In genomic region chr1:76490719-76491118, GRCm38 (mm10) we compare ENCODE assay signal across 9 mouse cellular contexts.
DNase-seq lines count a peak whose midpoint lies in the region; ATAC-seq lines count a peak whose summit lies in the region.
"Had no signal": no experiment of that assay in that cellular context is flagged by ENCODE, and none has a peak within 500 bp of the region (broad histone marks: within the 10 kb centered on the region; RNA-seq: fewer than 3 reads in every experiment).

No protein-coding gene starts in this region.

- H3K27me3 ChIP-seq in lung, embryonic 15.5 days = no peaks in the 10 kb centered on the region
- no peaks in the 10 kb centered on the region for H3K27me3 ChIP-seq in hindbrain, embryonic 12.5 days

- H3K36me3 ChIP-seq in lung, embryonic 15.5 days = no peaks in the 10 kb centered on the region
- H3K36me3 ChIP-seq in hindbrain, embryonic 12.5 days = no peaks in the 10 kb centered on the region

- no peaks in the 10 kb centered on the region for H3K9me3 ChIP-seq in lung, embryonic 15.5 days
- H3K9me3 ChIP-seq in hindbrain, embryonic 12.5 days (replicated peaks) = no peaks in the 10 kb centered on the region

- H3K4me3 ChIP-seq in lung, embryonic 15.5 days = no peak overlapping the region
- no peak overlapping the region for H3K4me3 ChIP-seq in hindbrain, embryonic 12.5 days

- peak overlapping the region; percentile 14; the same call in 1 of the 2 replicates for H3K4me2 ChIP-seq in lung, embryonic 15.5 days
- peak overlapping the region; percentile 30 for H3K4me2 ChIP-seq in hindbrain, embryonic 12.5 days (replicated peaks)

- H3K27ac ChIP-seq in lung, embryonic 15.5 days = no peak overlapping the region
- peak overlapping the region; percentile 72 for H3K27ac ChIP-seq in hindbrain, embryonic 12.5 days

- peaks cover 3% of the 10 kb centered on the region; the same call in 1 of the 2 replicates for H3K4me1 ChIP-seq in lung, embryonic 15.5 days
- H3K4me1 ChIP-seq in hindbrain, embryonic 12.5 days = peaks cover 18% of the 10 kb centered on the region

- peak; percentile 70 to 71 for DNase-seq in cerebellum, postnatal 10 days
- DNase-seq in cerebellum, adult 9-11 months = no peak
- DNase-seq in lung, postnatal 36 days = no peak
- DNase-seq in retina, postnatal 1 day = peak; percentile 93
- DNase-seq in thymus, postnatal 10 days (ENCODE audit: low spot score in 2 of 2) = no peak
- DNase-seq in B cell, adult 2 months = no peak
- DNase-seq: lung, postnatal 4 days had no signal

- no peak overlapping the region for H3K9ac ChIP-seq in lung, embryonic 15.5 days
- H3K9ac ChIP-seq in hindbrain, embryonic 12.5 days = no peak overlapping the region

- WGBS in lung, embryonic 15.5 days = 44% methylated on average over 7 of the region's 7 CpGs
- WGBS in hindbrain, embryonic 12.5 days = 31% methylated on average over 7 of the region's 7 CpGs

- no peak for ATAC-seq in lung, embryonic 15.5 days (ENCODE audit: borderline replicate concordance, extremely low read depth, low FRiP score, low TSS enrichment)
- ATAC-seq in hindbrain, embryonic 12.5 days (ENCODE audit: low FRiP score) = peak; percentile 86

Comparison
In these comparisons a context has a peak if more than half of its experiments do, and no peak if none do; other contexts are left out.
1. DNase-seq: peak in cerebellum, postnatal 10 days (2 of 2) and retina, postnatal 1 day (single experiment); none in cerebellum, adult 9-11 months (single experiment), lung, postnatal 36 days (single experiment), thymus, postnatal 10 days (0 of 2) and B cell, adult 2 months (0 of 2).